Mouse (Mus musculus) lung, embryonic 14.5 days (tissue): ENCODE measurements around the gene Tbca. TPM values are rescaled to one million over a fixed set of nuclear protein-coding genes. Genes with fewer than 3 reads are reported as not detected.

ENCODE experiments used
- ATAC-seq: fragments of 200-750 bp; cut with Nextera tagmentation; 2 replicates; pipeline ENCODE4 v1.8.0; 2017; ENCODE audit warnings: mild to moderate bottlenecking, moderate TSS enrichment, moderate library complexity; ENCODE audit not compliant: insufficient read depth
- DNase-seq: peaks from one replicate; pipeline ENCODE4 v3.0.0-alpha.2; 2015
- H3K27ac ChIP-seq: fragments of 300-500 bp; sonication (generic); 2 replicates; pipeline ENCODE4 v1.5.1; 2014; ENCODE audit warnings: low read depth, mild to moderate bottlenecking, moderate library complexity
- H3K27me3 ChIP-seq: fragments of 300-500 bp; sonication (generic); 2 replicates; pipeline ENCODE4 v1.6.1; 2014; ENCODE audit warnings: low read length, control low read depth; ENCODE audit not compliant: insufficient read depth
- H3K36me3 ChIP-seq: fragments of 300-500 bp; sonication (generic); 2 replicates; pipeline ENCODE4 v1.6.1; 2014; ENCODE audit warnings: control low read depth; ENCODE audit not compliant: insufficient read depth
- H3K4me1 ChIP-seq: fragments of 300-500 bp; sonication (generic); 2 replicates; pipeline ENCODE4 v1.6.1; 2014; ENCODE audit warnings: antibody characterized with exemption, control low read depth; ENCODE audit not compliant: insufficient read depth
- H3K4me2 ChIP-seq: fragments of 300-500 bp; sonication (generic); 2 replicates; pipeline ENCODE4 v1.6.1; 2014; ENCODE audit warnings: mild to moderate bottlenecking
- H3K4me3 ChIP-seq: fragments of 300-500 bp; sonication (generic); 2 replicates; pipeline ENCODE4 v1.5.1; 2014; ENCODE audit warnings: low read depth, low read length
- H3K9ac ChIP-seq: fragments of 300-500 bp; sonication (generic); 2 replicates; pipeline ENCODE4 v1.6.1; 2014
- H3K9me3 ChIP-seq: fragments of 300-500 bp; sonication (generic); 2 replicates; pipeline ENCODE4 v1.6.1; 2016; ENCODE audit warnings: low read depth, low read length, control low read depth
- CTCF ChIP-seq: IDR thresholded peaks from 2 replicates; pipeline ENCODE4 v1.5.1; 2016; ENCODE audit warnings: antibody characterized with exemption, low read depth
- WGBS: fragments of 180-500 bp; shearing (Covaris S2); extraction: QIAGEN DNeasy Blood & Tissue Kit; methylation state at CpG from one replicate; pipeline ENCODE4 v1.1.7; 2014; 5-methylcytosine and 5-hydroxymethylcytosine counted together
- polyA plus RNA-seq: library from polyadenylated mRNA; unstranded; fragments of >200 nt; fragmentation: Nextera tagmentation; extraction: Ambion mirVana; gene quantifications from 2 replicates; pipeline ENCODE4 v1.2.1, GENCODE M21; 2014

Tbca gene
- polyA plus RNA-seq, 1 experiment from 2014 or later, result 235 TPM

DNA sequence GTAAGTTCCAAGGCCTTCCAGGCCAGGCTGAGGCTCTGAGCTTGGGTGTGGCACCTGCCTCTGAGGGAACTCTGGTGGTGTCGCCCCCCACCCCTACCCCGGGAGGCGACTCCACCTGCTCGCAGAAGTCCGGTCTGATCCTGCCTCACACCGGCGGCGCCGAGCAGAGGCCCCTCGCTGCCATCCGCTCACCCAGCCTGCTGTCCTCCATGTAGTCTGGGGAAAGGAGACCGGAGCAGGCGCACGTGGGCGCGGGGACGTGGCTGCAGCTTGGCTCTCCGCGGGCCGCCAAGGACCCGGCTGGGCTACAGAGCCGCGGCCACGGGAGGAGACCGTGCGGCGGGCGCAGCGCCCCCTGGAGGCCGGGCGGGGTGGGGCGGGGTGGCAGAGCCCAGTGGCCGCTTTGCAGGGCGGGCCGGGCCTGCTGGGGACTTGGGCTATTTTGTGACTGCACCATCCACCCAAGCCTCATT, 79.8 kb downstream of the Tbca start:
- Histone ChIP-seq H3K4me1 (no peaks in the 10 kb centered on the region), H3K9ac (peak overlapping the region; percentile 13), H3K27ac (no peak overlapping the region), H3K4me3 (peak overlapping the region; percentile 26), H3K4me2 (peak overlapping the region; percentile 61), H3K36me3 (no peaks in the 10 kb centered on the region), H3K27me3 (peaks cover 77% of the 10 kb centered on the region), H3K9me3 (no peaks in the 10 kb centered on the region)
- DNase-seq, result peak; percentile 56
- peak; percentile 72 for ATAC-seq
- WGBS, result under 1% methylated on average over 35 of the region's 35 CpGs
- TF ChIP-seq CTCF, result 0 out of 2 replicates have a peak, but pooled peaks have one; percentile 20

- H3K4me1 ChIP-seq, result no peaks in the 10 kb centered on the region
- no peak overlapping the region for H3K4me3 ChIP-seq
- peaks cover 88% of the 10 kb centered on the region for H3K27me3 ChIP-seq
- no peaks in the 10 kb centered on the region for H3K36me3 ChIP-seq
- WGBS, result 1% methylated on average over 8 of the region's 8 CpGs
- DNase-seq, result no peak
- H3K27ac ChIP-seq, result no peak overlapping the region
- H3K4me2 ChIP-seq, result peak overlapping the region; percentile 61; the same call in 1 of the 2 replicates
- H3K9me3 ChIP-seq, result no peaks in the 10 kb centered on the region
- no peak overlapping the region for H3K9ac ChIP-seq
- no peak for TF ChIP-seq CTCF
- no peak for ATAC-seq
Observed at GRCm38 (mm10) chr13:94869541-94869940, 80.8 kb downstream of the Tbca start.

- Histone ChIP-seq H3K36me3 (no peaks in the 10 kb centered on the region), H3K4me3 (no peak overlapping the region), H3K27ac (no peak overlapping the region), H3K27me3 (peaks cover 91% of the 10 kb centered on the region), H3K9me3 (no peaks in the 10 kb centered on the region), H3K4me1 (no peaks in the 10 kb centered on the region), H3K4me2 (no peak overlapping the region), H3K9ac (no peak overlapping the region)
- ATAC-seq (no peak), DNase-seq (no peak)
- TF ChIP-seq CTCF, result no peak
- 2% methylated on average over 9 of the region's 9 CpGs for WGBS
Observed at GRCm38 (mm10) chr13:94870071-94870460, 81.4 kb downstream of the Tbca start.

DNA sequence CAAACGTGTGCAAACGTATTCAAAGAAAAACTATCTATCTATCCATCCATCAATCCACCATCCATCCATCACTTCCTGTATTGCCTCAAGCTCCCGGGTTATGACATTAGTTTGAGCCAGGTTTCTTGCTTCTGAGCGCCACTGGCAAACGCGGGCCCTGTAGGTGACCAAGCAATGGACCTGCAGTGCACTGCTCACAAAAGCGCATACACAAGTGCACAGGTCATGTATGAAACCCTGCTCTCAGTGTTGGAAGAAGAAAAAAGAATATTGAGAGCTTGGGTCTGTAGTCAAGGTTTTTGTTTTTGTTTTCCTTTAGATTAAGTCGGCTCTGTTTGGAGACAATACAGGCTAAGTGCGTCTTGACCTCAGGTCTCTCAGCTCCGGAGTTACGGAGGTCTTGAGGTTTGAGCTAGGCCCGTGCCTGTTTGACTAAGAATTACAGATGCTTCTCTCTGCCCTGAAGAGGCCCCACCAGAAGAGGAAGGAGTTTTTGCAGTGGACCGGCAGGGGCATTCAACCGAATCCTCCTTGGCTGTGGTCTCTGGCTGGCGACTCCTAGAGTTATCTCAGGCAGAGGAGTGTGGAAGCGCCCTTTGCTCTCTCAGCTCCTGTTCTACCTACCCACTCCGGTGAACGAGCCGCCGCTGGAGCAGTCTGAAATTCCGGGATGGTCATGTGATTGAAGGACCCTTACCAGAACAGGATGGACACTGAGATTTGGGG, 81.9 kb downstream of the Tbca start:
- Histone ChIP-seq H3K4me2 (no peak overlapping the region), H3K9ac (no peak overlapping the region), H3K27ac (no peak overlapping the region), H3K27me3 (peaks cover 96% of the 10 kb centered on the region), H3K4me3 (no peak overlapping the region), H3K36me3 (no peaks in the 10 kb centered on the region), H3K4me1 (no peaks in the 10 kb centered on the region), H3K9me3 (no peaks in the 10 kb centered on the region)
- WGBS, result 2% methylated on average over 21 of the region's 21 CpGs
- no peak for DNase-seq
- TF ChIP-seq CTCF, result no peak
- ATAC-seq, result no peak

- no peak overlapping the region for H3K9ac ChIP-seq
- H3K4me2 ChIP-seq, result no peak overlapping the region
- no peaks in the 10 kb centered on the region for H3K4me1 ChIP-seq
- TF ChIP-seq CTCF, result no peak
- no peak overlapping the region for H3K4me3 ChIP-seq
- no peaks in the 10 kb centered on the region for H3K36me3 ChIP-seq
- no peak for DNase-seq
- H3K27me3 ChIP-seq, result peaks cover 97% of the 10 kb centered on the region
- WGBS, result 2% methylated on average over 7 of the region's 7 CpGs
- no peak overlapping the region for H3K27ac ChIP-seq
- H3K9me3 ChIP-seq, result no peaks in the 10 kb centered on the region
- no peak for ATAC-seq
Observed at GRCm38 (mm10) chr13:94871806-94872320, 83.2 kb downstream of the Tbca start.

GRCm38 (mm10) chr13:94872439-94872838, 83.7 kb downstream of the Tbca start:
- H3K27me3 ChIP-seq, result peaks cover 97% of the 10 kb centered on the region
- under 1% methylated on average over 19 of the region's 19 CpGs for WGBS
- no peaks in the 10 kb centered on the region for H3K4me1 ChIP-seq
- H3K27ac ChIP-seq, result no peak overlapping the region
- TF ChIP-seq CTCF, result no peak
- no peak overlapping the region for H3K4me2 ChIP-seq
- H3K9me3 ChIP-seq, result no peaks in the 10 kb centered on the region
- H3K9ac ChIP-seq, result no peak overlapping the region
- DNase-seq (no peak), ATAC-seq (no peak)
- H3K4me3 ChIP-seq, result no peak overlapping the region
- H3K36me3 ChIP-seq, result no peaks in the 10 kb centered on the region

DNA sequence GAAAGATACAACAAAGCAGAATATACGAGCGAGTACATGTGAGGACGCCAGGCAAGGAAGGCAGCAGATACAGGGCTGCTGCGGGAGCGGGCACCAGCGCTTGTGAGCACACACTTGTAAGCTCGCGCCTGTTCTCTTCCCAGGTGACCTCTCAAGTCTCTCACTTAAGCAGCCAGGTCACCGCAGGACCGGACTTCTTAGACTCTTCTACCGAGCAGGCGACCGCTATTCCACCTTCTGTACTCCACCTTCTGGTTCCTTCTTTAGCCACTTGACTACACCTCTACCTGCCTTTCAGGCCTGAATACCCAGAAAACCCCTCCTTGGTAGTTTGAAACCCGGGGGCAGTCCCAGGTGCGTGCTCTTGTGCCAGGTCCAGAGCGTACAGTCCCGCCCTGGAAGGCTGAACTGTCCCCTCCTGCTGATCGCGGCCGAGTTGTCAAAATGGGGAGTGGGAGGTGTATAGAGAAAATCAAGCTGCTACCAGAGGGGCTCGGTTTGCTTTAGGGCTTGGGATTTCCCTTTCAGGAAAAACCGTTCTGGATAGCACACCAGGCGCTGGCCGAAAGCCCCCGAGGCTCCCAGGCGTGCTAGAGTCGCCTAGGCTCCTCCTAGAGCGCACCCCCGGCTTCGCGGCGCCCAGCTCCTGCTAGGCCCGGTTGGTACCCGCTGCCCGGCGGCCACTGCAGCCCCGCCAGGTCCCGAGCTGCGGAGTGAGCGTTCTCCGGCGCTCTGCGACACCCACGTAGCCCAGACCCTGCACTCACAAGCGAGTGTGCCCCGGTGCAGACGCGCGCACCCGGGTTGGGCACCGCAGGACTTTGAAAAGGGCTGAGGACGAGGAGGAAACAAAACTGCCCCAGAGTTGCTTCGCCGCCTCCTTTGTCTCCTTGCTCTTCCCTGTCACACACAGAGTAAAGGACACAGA, 84.7 kb downstream of the Tbca start:
- no peaks in the 10 kb centered on the region for H3K36me3 ChIP-seq
- WGBS, result under 1% methylated on average over 54 of the region's 54 CpGs
- TF ChIP-seq CTCF, result no peak
- H3K4me2 ChIP-seq, result no peak overlapping the region
- peak; percentile 24 for DNase-seq
- peak; percentile 36; the same call in 1 of the 2 replicates for ATAC-seq
- H3K9me3 ChIP-seq, result no peaks in the 10 kb centered on the region
- no peak overlapping the region for H3K27ac ChIP-seq
- H3K4me3 ChIP-seq, result no peak overlapping the region
- no peaks in the 10 kb centered on the region for H3K4me1 ChIP-seq
- peaks cover 97% of the 10 kb centered on the region for H3K27me3 ChIP-seq
- no peak overlapping the region for H3K9ac ChIP-seq
